9 mouse cellular contexts compared by ENCODE assay signal in genomic region chr14:120847006-120847405, GRCm38 (mm10).
DNase-seq lines count a peak whose midpoint lies in the region; ATAC-seq and TF ChIP-seq lines count a peak whose summit lies in the region.
"Had no signal": no experiment of that assay in that cellular context is flagged by ENCODE, and none has a peak within 500 bp of the region (broad histone marks: within the 10 kb centered on the region; RNA-seq: fewer than 3 reads in every experiment).

No protein-coding gene starts in this region.

- H3K27ac ChIP-seq in kidney, embryonic 15.5 days: no peak overlapping the region
- no peak overlapping the region for H3K27ac ChIP-seq in kidney, embryonic 14.5 days (ENCODE audit: low read depth, low read length)
- peak overlapping the region; percentile 79 for H3K27ac ChIP-seq in heart, adult 2 months
- H3K27ac ChIP-seq in lung, embryonic 15.5 days: peak overlapping the region; percentile 26; the same call in 1 of the 2 replicates
- no peak overlapping the region for H3K27ac ChIP-seq in liver, embryonic 11.5 days (ENCODE audit: low read depth, low read length)
- H3K27ac ChIP-seq: liver, embryonic 13.5 days had no signal

- 38% methylated on average over 5 of the region's 5 CpGs for WGBS in kidney, embryonic 15.5 days
- WGBS in kidney, embryonic 14.5 days: 43% methylated on average over 5 of the region's 5 CpGs
- WGBS in heart, adult 2 months: 48% methylated on average over 5 of the region's 5 CpGs
- WGBS in lung, embryonic 15.5 days: 20% methylated on average over 5 of the region's 5 CpGs
- WGBS in liver, embryonic 11.5 days: 65% methylated on average over 5 of the region's 5 CpGs

- 0 out of 2 replicates have a peak, but pooled peaks have one; percentile 19 for ATAC-seq in kidney, embryonic 15.5 days (replicated peaks; ENCODE audit: low FRiP score)
- no peak for ATAC-seq in kidney, embryonic 14.5 days (ENCODE audit: low FRiP score, low TSS enrichment)
- ATAC-seq in lung, embryonic 15.5 days (ENCODE audit: borderline replicate concordance, extremely low read depth, low FRiP score, low TSS enrichment): peak; percentile 62; the same call in 1 of the 2 replicates
- no peak for ATAC-seq in liver, embryonic 11.5 days (replicated peaks; ENCODE audit: low FRiP score)

- TF ChIP-seq EP300 in heart, adult 2 months (IDR thresholded peaks at IDR 0.05; ENCODE audit: insufficient read depth, low read depth, low read length): peak; percentile 74

- TF ChIP-seq POLR2A in heart, adult 2 months (IDR thresholded peaks at IDR 0.05; ENCODE audit: insufficient read depth, low read depth, low read length): peak; percentile 49; the same call in 1 of the 2 replicates

- no peaks in the 10 kb centered on the region for H3K9me3 ChIP-seq in kidney, embryonic 15.5 days (replicated peaks)
- no peaks in the 10 kb centered on the region for H3K9me3 ChIP-seq in kidney, embryonic 14.5 days (ENCODE audit: control insufficient read depth, low read length)
- H3K9me3 ChIP-seq in lung, embryonic 15.5 days: no peaks in the 10 kb centered on the region
- no peaks in the 10 kb centered on the region for H3K9me3 ChIP-seq in liver, embryonic 11.5 days (ENCODE audit: control insufficient read depth, low read length)
- H3K9me3 ChIP-seq: liver, embryonic 13.5 days had no signal

- no peaks in the 10 kb centered on the region for H3K79me2 ChIP-seq in heart, adult 2 months (replicated peaks; ENCODE audit: control insufficient read depth, insufficient read depth, low read length)

- no peak overlapping the region for H3K4me3 ChIP-seq in kidney, embryonic 15.5 days (replicated peaks)
- no peak overlapping the region for H3K4me3 ChIP-seq in kidney, embryonic 14.5 days (ENCODE audit: low read length)
- H3K4me3 ChIP-seq in heart, adult 2 months: no peak overlapping the region
- no peak overlapping the region for H3K4me3 ChIP-seq in lung, embryonic 15.5 days
- no peak overlapping the region for H3K4me3 ChIP-seq in liver, embryonic 11.5 days (ENCODE audit: low read depth, low read length)
- H3K4me3 ChIP-seq: liver, embryonic 13.5 days had no signal

- no peak overlapping the region for H3K4me2 ChIP-seq in kidney, embryonic 15.5 days
- H3K4me2 ChIP-seq in kidney, embryonic 14.5 days (replicated peaks; ENCODE audit: low read depth, low read length): no peak overlapping the region
- H3K4me2 ChIP-seq in lung, embryonic 15.5 days: no peak overlapping the region
- H3K4me2 ChIP-seq in liver, embryonic 11.5 days: no peak overlapping the region
- H3K4me2 ChIP-seq: liver, embryonic 13.5 days had no signal

- TF ChIP-seq CTCF in heart, adult 2 months (IDR thresholded peaks at IDR 0.05): peak; percentile 48

- H3K36me3 ChIP-seq in kidney, embryonic 15.5 days: no peaks in the 10 kb centered on the region
- H3K36me3 ChIP-seq in kidney, embryonic 14.5 days (ENCODE audit: control insufficient read depth, insufficient read depth, low read length): no peaks in the 10 kb centered on the region
- H3K36me3 ChIP-seq in heart, adult 2 months (ENCODE audit: control insufficient read depth, insufficient read depth, low read length): no peaks in the 10 kb centered on the region
- no peaks in the 10 kb centered on the region for H3K36me3 ChIP-seq in lung, embryonic 15.5 days
- H3K36me3 ChIP-seq in liver, embryonic 11.5 days (ENCODE audit: control insufficient read depth, insufficient read depth, low read length): no peaks in the 10 kb centered on the region
- H3K36me3 ChIP-seq: liver, embryonic 13.5 days had no signal

- intact Hi-C loops in heart, adult 2 months (cut with DNase I): loop anchor here (5.0 kb wide), 1 partner anchor 65 kb away; the partner anchor contains the start of gene Ipo5

- DNase-seq in adipocyte (ENCODE audit: low spot score): peak; percentile 43
- peak; percentile 53 to 79 for DNase-seq in heart, adult 2 months
- DNase-seq in retina, embryonic 14.5 days (ENCODE audit: low spot score): no peak
- no peak for DNase-seq in urinary bladder, postnatal 25 days (ENCODE audit: low spot score)
- no peak for DNase-seq in liver, embryonic 11.5 days (ENCODE audit: low spot score)
- DNase-seq: liver, embryonic 13.5 days had no signal

- H3K4me1 ChIP-seq in kidney, embryonic 15.5 days: peaks cover 32% of the 10 kb centered on the region
- H3K4me1 ChIP-seq in kidney, embryonic 14.5 days (ENCODE audit: control insufficient read depth, insufficient read depth, low read length): 0 out of 2 replicates have a peak, but pooled peaks cover 14% of the 10 kb centered on the region
- peaks cover 5% of the 10 kb centered on the region; the same call in 1 of the 2 replicates for H3K4me1 ChIP-seq in heart, adult 2 months (ENCODE audit: control insufficient read depth, insufficient read depth, low read length)
- H3K4me1 ChIP-seq in lung, embryonic 15.5 days: peaks cover 20% of the 10 kb centered on the region
- H3K4me1 ChIP-seq in liver, embryonic 11.5 days (replicated peaks; ENCODE audit: control insufficient read depth, insufficient read depth, low read length): no peaks in the 10 kb centered on the region; the same call in 1 of the 2 replicates
- H3K4me1 ChIP-seq: liver, embryonic 13.5 days had no signal

- H3K9ac ChIP-seq in kidney, embryonic 15.5 days: no peak overlapping the region
- H3K9ac ChIP-seq in kidney, embryonic 14.5 days (ENCODE audit: low read depth, low read length): no peak overlapping the region
- no peak overlapping the region for H3K9ac ChIP-seq in heart, adult 2 months (ENCODE audit: low read depth, low read length)
- no peak overlapping the region for H3K9ac ChIP-seq in lung, embryonic 15.5 days
- no peak overlapping the region for H3K9ac ChIP-seq in liver, embryonic 11.5 days (ENCODE audit: low read depth, low read length)
- H3K9ac ChIP-seq: liver, embryonic 13.5 days had no signal

- H3K27me3 ChIP-seq in kidney, embryonic 15.5 days: no peaks in the 10 kb centered on the region
- no peaks in the 10 kb centered on the region for H3K27me3 ChIP-seq in kidney, embryonic 14.5 days (ENCODE audit: control insufficient read depth, insufficient read depth, low read length)
- H3K27me3 ChIP-seq in heart, adult 2 months (ENCODE audit: control insufficient read depth, insufficient read depth, low read length): no peaks in the 10 kb centered on the region
- H3K27me3 ChIP-seq in lung, embryonic 15.5 days: no peaks in the 10 kb centered on the region
- no peaks in the 10 kb centered on the region for H3K27me3 ChIP-seq in liver, embryonic 11.5 days (replicated peaks; ENCODE audit: control insufficient read depth, insufficient read depth, low read length)
- H3K27me3 ChIP-seq: liver, embryonic 13.5 days had no signal

Comparison
In these comparisons a context has a peak if more than half of its experiments do, and no peak if none do; other contexts are left out.
1. ATAC-seq: peak in kidney, embryonic 15.5 days (single experiment) and lung, embryonic 15.5 days (single experiment); none in kidney, embryonic 14.5 days (single experiment) and liver, embryonic 11.5 days (single experiment).
2. H3K27ac ChIP-seq: peak in heart, adult 2 months (single experiment) and lung, embryonic 15.5 days (single experiment); none in kidney, embryonic 15.5 days (single experiment), kidney, embryonic 14.5 days (single experiment) and liver, embryonic 11.5 days (single experiment).
3. DNase-seq: peak in adipocyte (single experiment) and heart, adult 2 months (2 of 2); none in retina, embryonic 14.5 days (single experiment), urinary bladder, postnatal 25 days (single experiment) and liver, embryonic 11.5 days (single experiment).